Mouse (Mus musculus) G1E (cell line): ENCODE measurements around the gene Zfp609.

Experiments used
- CTCF ChIP-seq: IDR thresholded peaks from 2 replicates; pipeline ENCODE4 v1.5.1; 2012; ENCODE audit warnings: low read depth, low read length, inconsistent platforms, mixed read lengths
- GATA1 ChIP-seq: IDR thresholded peaks from 2 replicates; pipeline ENCODE4 v1.6.1; 2012; ENCODE audit warnings: borderline replicate concordance, low read length, inconsistent platforms, mixed read lengths
- POLR2AphosphoS5 ChIP-seq: IDR thresholded peaks from 2 replicates; pipeline ENCODE4 v1.6.1; 2012; ENCODE audit warnings: low read depth, low read length, inconsistent platforms; ENCODE audit not compliant: insufficient replicate concordance
- TAL1 ChIP-seq: conservative IDR thresholded peaks from 2 replicates; pipeline ENCODE4 v1.6.1; 2012; ENCODE audit warnings: low read depth, low read length, inconsistent platforms, mixed read lengths

DNA sequence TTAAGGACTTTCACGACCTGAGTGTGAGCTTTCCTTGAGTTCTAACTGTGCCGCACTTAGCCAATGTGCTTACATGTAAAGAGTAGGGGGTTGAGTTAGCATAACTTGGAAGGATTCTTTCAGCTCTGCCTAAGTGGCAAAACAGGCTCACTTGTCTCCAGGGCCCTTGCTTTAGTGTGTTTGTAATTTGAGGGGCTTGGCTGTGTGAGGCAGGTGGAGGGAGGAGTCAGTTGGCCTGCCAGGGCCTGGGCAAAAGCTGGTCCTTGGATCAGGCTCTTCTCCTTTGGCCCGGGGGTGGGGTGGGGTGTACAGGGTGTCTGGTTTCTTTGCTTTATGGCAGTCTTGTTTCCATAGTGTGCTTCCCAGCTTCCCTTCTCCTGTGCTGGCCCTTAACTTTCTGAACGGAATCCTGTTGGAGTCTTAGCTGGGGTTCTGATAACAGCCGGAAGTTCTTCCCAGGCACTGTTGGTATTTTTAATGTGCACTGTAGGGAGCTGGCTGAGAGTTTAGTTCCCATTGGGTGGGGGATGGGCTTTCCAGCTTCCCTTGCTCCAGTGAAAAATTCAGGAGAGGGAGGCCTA, 148.1 kb downstream of the Zfp609 start:
- TF ChIP-seq POLR2AphosphoS5: no peak
- no peak for TF ChIP-seq CTCF
- no peak for TF ChIP-seq TAL1
- no peak for TF ChIP-seq GATA1
